Mouse (Mus musculus): ENCODE measurements around the gene Lrfn1. TPM values are rescaled to one million over a fixed set of nuclear protein-coding genes. Genes with fewer than 3 reads are reported as not detected.
A peak's percentile ranks its signal among the peaks of the same experiment; 100 is the strongest.

The Lrfn1 gene
- polyA plus RNA-seq, 1 experiment from 2014 or later: 1.5 TPM

DNA sequence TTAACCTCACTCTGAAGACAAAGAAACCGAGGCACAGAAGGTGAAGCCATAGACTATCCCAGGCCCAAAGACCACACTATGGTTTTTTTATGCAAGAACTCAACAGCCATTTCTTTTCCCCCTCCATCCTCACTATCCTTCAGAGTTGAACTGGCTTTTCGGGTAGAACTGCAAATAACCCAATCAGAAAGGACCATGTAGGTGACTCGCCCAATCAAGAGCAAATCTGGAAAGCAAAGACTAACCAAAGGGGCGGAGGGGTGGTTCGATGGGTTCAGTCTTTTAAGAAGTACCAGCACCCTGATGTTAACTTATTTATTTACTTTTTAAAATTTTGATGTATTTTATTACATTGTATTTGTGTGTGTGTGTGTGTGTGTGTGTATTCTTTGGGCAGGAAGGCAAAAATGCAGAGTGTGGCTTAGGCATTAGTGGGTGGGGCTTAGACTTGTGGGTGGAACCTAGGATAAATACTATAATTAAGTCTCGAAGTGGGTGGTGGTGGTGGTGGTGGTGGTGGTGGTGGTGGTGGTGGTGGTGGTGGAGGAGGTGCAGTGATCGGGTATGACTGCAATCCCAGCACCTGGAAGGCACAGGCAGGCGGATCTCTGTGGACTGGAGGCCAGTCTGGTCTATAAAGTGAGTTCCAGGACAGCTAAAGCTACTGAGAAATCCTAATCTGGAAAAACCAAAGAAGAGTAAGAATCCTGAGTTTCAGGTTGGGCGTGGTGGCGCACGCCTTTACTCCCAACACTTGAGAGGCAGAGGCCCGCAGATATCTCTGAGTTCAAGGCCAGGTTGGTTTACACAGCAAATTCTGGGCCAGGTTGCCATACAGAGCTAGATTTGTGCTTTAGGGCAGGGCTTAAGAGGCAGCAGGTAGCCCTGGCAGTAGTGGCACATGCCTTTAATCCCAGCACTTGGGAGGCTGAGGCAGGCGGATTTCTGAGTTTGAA, 3.6 kb upstream of the Lrfn1 start:
- Histone ChIP-seq H3K27ac (no peak overlapping the region), H3K36me3 (no peaks in the 10 kb centered on the region), H3K4me3 (no peak overlapping the region), H3K27me3 (replicated peaks) (peaks cover 22% of the 10 kb centered on the region), H3K4me2 (no peak overlapping the region), H3K9ac (no peak overlapping the region), H3K4me1 (peaks cover 20% of the 10 kb centered on the region), H3K9me3 (replicated peaks) (no peaks in the 10 kb centered on the region)
- 55% methylated on average over 13 of the region's 13 CpGs for WGBS (ENCODE audit: insufficient replicate concordance)
- no peak for ATAC-seq

- no peaks in the 10 kb centered on the region for H3K9me3 ChIP-seq (replicated peaks)
- no peak for ATAC-seq
- peak overlapping the region; percentile 69 for H3K4me3 ChIP-seq
- H3K27ac ChIP-seq: no peak overlapping the region
- peaks cover 22% of the 10 kb centered on the region for H3K27me3 ChIP-seq (replicated peaks)
- H3K4me1 ChIP-seq: peaks cover 17% of the 10 kb centered on the region
- peak overlapping the region; percentile 96 for H3K4me2 ChIP-seq
- WGBS (ENCODE audit: insufficient replicate concordance): 1% methylated on average over 22 of the region's 24 CpGs
- H3K36me3 ChIP-seq: no peaks in the 10 kb centered on the region
- H3K9ac ChIP-seq: peak overlapping the region; percentile 70
These were observed 703 bp downstream of the Lrfn1 start for GRCm38 (mm10) chr7:28452361-28453005.

GRCm38 (mm10) chr7:28460361-28460760, 8.6 kb downstream of the Lrfn1 start:
- H3K9ac ChIP-seq: no peak overlapping the region
- H3K36me3 ChIP-seq: peaks cover 19% of the 10 kb centered on the region
- no peaks in the 10 kb centered on the region for H3K9me3 ChIP-seq (replicated peaks)
- no peak overlapping the region for H3K4me3 ChIP-seq
- no peak overlapping the region for H3K4me2 ChIP-seq
- peaks cover 1% of the 10 kb centered on the region; the same call in 1 of the 2 replicates for H3K27me3 ChIP-seq (replicated peaks)
- H3K4me1 ChIP-seq: peaks cover 16% of the 10 kb centered on the region
- WGBS (ENCODE audit: insufficient replicate concordance): 70% methylated on average over 4 of the region's 5 CpGs
- ATAC-seq: no peak
- no peak overlapping the region for H3K27ac ChIP-seq

DNA sequence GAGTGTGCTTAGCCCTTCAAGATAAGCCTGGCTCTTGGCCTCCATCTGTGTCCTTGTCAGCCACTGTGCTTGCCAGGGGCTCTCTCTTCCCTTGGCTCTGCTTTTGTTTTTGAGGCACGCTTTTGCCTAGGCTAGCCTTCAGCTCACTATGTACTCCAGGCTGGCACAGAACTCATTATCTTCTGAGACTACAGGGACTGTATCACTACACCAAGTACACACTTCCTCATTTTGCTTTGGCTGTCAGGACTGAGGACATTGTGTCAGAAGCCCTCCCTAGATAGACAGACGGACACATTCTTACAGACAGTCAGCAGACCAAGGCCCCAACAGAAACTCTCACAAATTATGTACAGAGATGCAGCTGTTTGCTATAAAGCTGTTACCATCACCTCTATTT, 11.0 kb downstream of the Lrfn1 start:
- no peak overlapping the region for H3K4me2 ChIP-seq
- peaks cover 19% of the 10 kb centered on the region for H3K36me3 ChIP-seq
- no peak overlapping the region for H3K27ac ChIP-seq
- no peak for ATAC-seq
- 53% methylated on average over 2 of the region's 2 CpGs for WGBS (ENCODE audit: insufficient replicate concordance)
- no peaks in the 10 kb centered on the region for H3K9me3 ChIP-seq (replicated peaks)
- H3K4me1 ChIP-seq: peaks cover 30% of the 10 kb centered on the region
- H3K27me3 ChIP-seq (replicated peaks): peaks cover 25% of the 10 kb centered on the region
- no peak overlapping the region for H3K4me3 ChIP-seq
- no peak overlapping the region for H3K9ac ChIP-seq

GRCm38 (mm10) chr7:28464416-28465212, 12.8 kb downstream of the Lrfn1 start:
- Histone ChIP-seq H3K27me3 (replicated peaks) (peaks cover 39% of the 10 kb centered on the region), H3K4me2 (peak overlapping the region; percentile 23), H3K4me3 (no peak overlapping the region), H3K4me1 (peaks cover 31% of the 10 kb centered on the region), H3K9ac (no peak overlapping the region), H3K27ac (no peak overlapping the region), H3K9me3 (replicated peaks) (no peaks in the 10 kb centered on the region), H3K36me3 (peaks cover 8% of the 10 kb centered on the region)
- 45% methylated on average over 10 of the region's 10 CpGs for WGBS (ENCODE audit: insufficient replicate concordance)
- no peak; the same call in 1 of the 2 replicates for ATAC-seq

DNA sequence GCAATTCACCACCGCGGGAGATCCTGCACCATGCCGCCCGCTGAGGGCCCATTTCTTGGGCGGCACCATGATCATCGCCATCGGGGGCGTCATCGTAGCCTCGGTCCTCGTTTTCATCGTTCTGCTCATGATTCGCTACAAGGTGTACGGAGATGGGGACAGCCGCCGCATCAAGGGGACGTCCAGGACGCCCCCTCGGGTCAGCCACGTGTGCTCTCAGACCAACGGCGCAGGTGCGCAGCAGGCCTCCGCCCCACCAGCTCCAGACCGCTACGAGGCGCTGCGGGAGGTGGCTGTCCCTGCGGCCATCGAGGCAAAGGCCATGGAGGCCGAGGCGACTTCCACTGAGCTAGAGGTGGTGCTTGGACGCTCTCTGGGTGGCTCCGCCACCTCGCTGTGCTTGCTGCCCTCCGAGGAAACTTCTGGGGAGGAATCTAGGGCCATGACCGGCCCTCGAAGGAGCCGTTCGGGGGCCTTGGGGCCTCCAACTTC, 15.0 kb downstream of the Lrfn1 start:
- Histone ChIP-seq H3K4me1 (peaks cover 36% of the 10 kb centered on the region), H3K9ac (peak overlapping the region; percentile 48), H3K4me3 (peak overlapping the region; percentile 50), H3K27ac (no peak overlapping the region), H3K4me2 (peak overlapping the region; percentile 77), H3K27me3 (replicated peaks) (peaks cover 39% of the 10 kb centered on the region), H3K36me3 (no peaks in the 10 kb centered on the region), H3K9me3 (replicated peaks) (no peaks in the 10 kb centered on the region)
- 51% methylated on average over 40 of the region's 40 CpGs for WGBS (ENCODE audit: insufficient replicate concordance)
- no peak for ATAC-seq

GRCm38 (mm10) chr7:28467213-28467751, 15.5 kb downstream of the Lrfn1 start:
- no peaks in the 10 kb centered on the region for H3K36me3 ChIP-seq
- no peak overlapping the region for H3K27ac ChIP-seq
- peaks cover 39% of the 10 kb centered on the region for H3K27me3 ChIP-seq (replicated peaks)
- peak; percentile 70 for ATAC-seq
- peak overlapping the region; percentile 48 for H3K9ac ChIP-seq
- H3K4me1 ChIP-seq: peaks cover 34% of the 10 kb centered on the region
- no peaks in the 10 kb centered on the region for H3K9me3 ChIP-seq (replicated peaks)
- H3K4me3 ChIP-seq: peak overlapping the region; percentile 50
- 2% methylated on average over 54 of the region's 63 CpGs for WGBS (ENCODE audit: insufficient replicate concordance)
- peak overlapping the region; percentile 77 for H3K4me2 ChIP-seq

DNA sequence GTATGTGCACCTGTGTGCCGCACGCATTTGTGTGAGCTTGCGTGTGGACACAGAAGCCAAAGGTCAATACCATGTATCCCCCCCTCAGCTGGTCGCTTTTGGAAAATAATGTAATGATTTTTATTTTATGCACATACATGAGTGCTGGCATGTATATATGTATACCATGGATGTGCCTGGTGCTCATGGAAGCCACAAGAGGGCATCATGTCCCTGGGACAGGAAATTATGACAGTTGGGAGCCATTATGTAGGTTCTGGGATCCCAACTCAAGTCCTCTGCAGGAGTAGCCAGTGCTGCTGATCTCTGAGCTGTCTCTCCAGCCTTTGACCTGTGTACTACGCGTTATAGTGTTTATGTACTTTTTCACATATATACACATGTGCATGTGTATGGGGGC, 24.4 kb downstream of the Lrfn1 start:
- Histone ChIP-seq H3K4me3 (no peak overlapping the region), H3K9ac (no peak overlapping the region), H3K27me3 (replicated peaks) (0 out of 2 replicates have a peak, but pooled peaks cover 6% of the 10 kb centered on the region), H3K4me1 (no peaks in the 10 kb centered on the region), H3K4me2 (no peak overlapping the region), H3K9me3 (replicated peaks) (no peaks in the 10 kb centered on the region), H3K36me3 (no peaks in the 10 kb centered on the region), H3K27ac (no peak overlapping the region)
- no peak for ATAC-seq
- WGBS (ENCODE audit: insufficient replicate concordance): 77% methylated on average over 6 of the region's 6 CpGs

GRCm38 (mm10) chr7:28477363-28477762, 25.6 kb downstream of the Lrfn1 start:
- Histone ChIP-seq H3K27me3 (replicated peaks) (0 out of 2 replicates have a peak, but pooled peaks cover 6% of the 10 kb centered on the region), H3K9me3 (replicated peaks) (no peaks in the 10 kb centered on the region), H3K4me2 (no peak overlapping the region), H3K4me1 (no peaks in the 10 kb centered on the region), H3K4me3 (no peak overlapping the region), H3K27ac (no peak overlapping the region), H3K36me3 (no peaks in the 10 kb centered on the region), H3K9ac (no peak overlapping the region)
- WGBS (ENCODE audit: insufficient replicate concordance): 67% methylated on average over 5 of the region's 5 CpGs
- ATAC-seq: no peak

GRCm38 (mm10) chr7:28478854-28479253, 27.1 kb downstream of the Lrfn1 start:
- 5% methylated on average over 8 of the region's 8 CpGs for WGBS (ENCODE audit: insufficient replicate concordance)
- Histone ChIP-seq H3K4me3 (no peak overlapping the region), H3K27ac (no peak overlapping the region), H3K36me3 (no peaks in the 10 kb centered on the region), H3K9me3 (replicated peaks) (no peaks in the 10 kb centered on the region), H3K4me1 (no peaks in the 10 kb centered on the region), H3K9ac (no peak overlapping the region), H3K27me3 (replicated peaks) (0 out of 2 replicates have a peak, but pooled peaks cover 6% of the 10 kb centered on the region), H3K4me2 (no peak overlapping the region)
- no peak for ATAC-seq

GRCm38 (mm10) chr7:28482854-28483253, 31.1 kb downstream of the Lrfn1 start:
- Histone ChIP-seq H3K4me3 (no peak overlapping the region), H3K9me3 (replicated peaks) (no peaks in the 10 kb centered on the region), H3K27ac (no peak overlapping the region), H3K36me3 (no peaks in the 10 kb centered on the region), H3K4me2 (no peak overlapping the region), H3K27me3 (replicated peaks) (peaks cover 13% of the 10 kb centered on the region), H3K4me1 (peaks cover 5% of the 10 kb centered on the region), H3K9ac (no peak overlapping the region)
- WGBS (ENCODE audit: insufficient replicate concordance): 74% methylated on average over 11 of the region's 11 CpGs
- no peak for ATAC-seq

All from liver, embryonic 12.5 days (tissue).